Mouse (Mus musculus) MEL (cell line): ENCODE measurements around the gene Tnfrsf1b. TPM values are rescaled to one million over a fixed set of nuclear protein-coding genes. Genes with fewer than 3 reads are reported as not detected.

ENCODE experiments used
- DNase-seq: peaks from one replicate; pipeline ENCODE4 v3.0.0; 2011; ENCODE audit warnings: low read depth, low spot score
- H3K27ac ChIP-seq: 2 replicates; pipeline ENCODE4 v1.5.1; 2012; ENCODE audit warnings: low read depth, mild to moderate bottlenecking, control low read depth, low read length, moderate library complexity; ENCODE audit not compliant: control insufficient read depth
- H3K27me3 ChIP-seq, 2 experiments: fragments of 150-350 bp in 1 of 2; sonication (generic) in 1 of 2; 2 replicates each; pipeline ENCODE4 v1.6.1; 2012; ENCODE audit warnings: low read length in 2 of 2, mild to moderate bottlenecking in 2 of 2, improper control_type of control experiment in 1 of 2, moderate library complexity in 1 of 2; ENCODE audit not compliant: insufficient read depth in 2 of 2, control insufficient read depth in 1 of 2
- H3K36me3 ChIP-seq, 2 experiments: 2 replicates each; pipeline ENCODE4 v1.6.1; 2012 to 2014; ENCODE audit warnings: low read length in 2 of 2, improper control_type of control experiment in 1 of 2, inconsistent platforms in 1 of 2, mild to moderate bottlenecking in 1 of 2; ENCODE audit not compliant: insufficient read depth in 2 of 2, control insufficient read depth in 1 of 2
- H3K4me1 ChIP-seq, 2 experiments: fragments of 150-350 bp in 1 of 2; sonication (generic) in 1 of 2; 2 replicates each; pipeline ENCODE4 v1.6.1; 2012; ENCODE audit warnings: low read length in 2 of 2, improper control_type of control experiment in 1 of 2, mild to moderate bottlenecking in 1 of 2; ENCODE audit not compliant: insufficient read depth in 2 of 2, control insufficient read depth in 1 of 2
- H3K4me3 ChIP-seq, 2 experiments: fragments of 150-350 bp in 1 of 2; sonication (generic) in 1 of 2; 2 replicates each; pipeline ENCODE4 v1.5.1; 2012; ENCODE audit warnings: low read depth in 2 of 2, low read length in 2 of 2, mild to moderate bottlenecking in 2 of 2, moderate library complexity in 2 of 2, control low read depth in 1 of 2, improper control_type of control experiment in 1 of 2; ENCODE audit not compliant: control insufficient read depth in 1 of 2, insufficient read depth in 1 of 2
- H3K79me2 ChIP-seq: 2 replicates; pipeline ENCODE4 v1.6.1; 2012; ENCODE audit warnings: mild to moderate bottlenecking, low read length, moderate library complexity; ENCODE audit not compliant: control insufficient read depth, poor library complexity, insufficient read depth
- H3K9ac ChIP-seq: 2 replicates; pipeline ENCODE4 v1.6.1; 2012; ENCODE audit warnings: low read depth, mild to moderate bottlenecking, control low read depth, low read length, moderate library complexity; ENCODE audit not compliant: control insufficient read depth, poor library complexity, severe bottlenecking
- H3K9me3 ChIP-seq: fragments of 150-350 bp; sonication (generic); replicated peaks from 2 replicates; pipeline ENCODE4 v1.6.1; 2012; ENCODE audit warnings: mild to moderate bottlenecking, low read length, improper control_type of control experiment, moderate library complexity; ENCODE audit not compliant: insufficient read depth
- CHD2 ChIP-seq: IDR thresholded peaks from 2 replicates; pipeline ENCODE4 v1.6.1; 2011; ENCODE audit warnings: low read length, improper control_type of control experiment
- CTCF ChIP-seq, 3 experiments: IDR thresholded peaks in 2 of 3; conservative IDR thresholded peaks in 1 of 3; 2 replicates each; pipeline ENCODE4 v1.5.1; 2011 to 2012; ENCODE audit warnings: low read length in 3 of 3, low read depth in 2 of 3, mild to moderate bottlenecking in 2 of 3, improper control_type of control experiment in 1 of 3, inconsistent platforms in 1 of 3, mixed read lengths in 1 of 3, moderate library complexity in 1 of 3; ENCODE audit not compliant: control insufficient read depth in 1 of 3, insufficient read depth in 1 of 3, poor library complexity in 1 of 3, severe bottlenecking in 1 of 3
- E2F4 ChIP-seq: IDR thresholded peaks from 2 replicates; pipeline ENCODE4 v1.6.1; 2011; ENCODE audit warnings: low read depth, low read length, improper control_type of control experiment, borderline replicate concordance
- EP300 ChIP-seq, 2 experiments: IDR thresholded peaks; 2 replicates each; pipeline ENCODE4 v1.6.1; 2011; ENCODE audit warnings: improper control_type of control experiment in 2 of 2, low read length in 2 of 2, low read depth in 1 of 2, mild to moderate bottlenecking in 1 of 2
- ETS1 ChIP-seq: IDR thresholded peaks from 2 replicates; pipeline ENCODE4 v1.6.1; 2012; ENCODE audit warnings: low read depth, mild to moderate bottlenecking, inconsistent platforms, low read length, improper control_type of control experiment, moderate library complexity
- GABPA ChIP-seq: IDR thresholded peaks from 2 replicates; pipeline ENCODE4 v1.6.1; 2012; ENCODE audit warnings: low read depth, mild to moderate bottlenecking, inconsistent platforms, low read length, improper control_type of control experiment, moderate library complexity
- GATA1 ChIP-seq: IDR thresholded peaks from 2 replicates; pipeline ENCODE4 v1.6.1; 2011; ENCODE audit warnings: low read depth, low read length, improper control_type of control experiment
- MAX ChIP-seq: IDR thresholded peaks from 2 replicates; pipeline ENCODE4 v1.6.1; 2011; ENCODE audit warnings: low read length, improper control_type of control experiment
- MEF2A ChIP-seq: IDR thresholded peaks from 2 replicates; pipeline ENCODE4 v1.6.1; 2014; ENCODE audit warnings: low read depth, mild to moderate bottlenecking, inconsistent platforms, low read length, improper control_type of control experiment; ENCODE audit not compliant: poor library complexity, insufficient replicate concordance, severe bottlenecking; ENCODE audit errors: extremely low read depth
- MYC ChIP-seq: IDR thresholded peaks from 2 replicates; pipeline ENCODE4 v1.6.1; 2011; ENCODE audit warnings: low read depth, mild to moderate bottlenecking, low read length, improper control_type of control experiment, moderate library complexity
- NELFE ChIP-seq: IDR thresholded peaks from 2 replicates; pipeline ENCODE4 v1.6.1; 2011; ENCODE audit warnings: low read depth, low read length, improper control_type of control experiment
- POLR2AphosphoS2 ChIP-seq: IDR thresholded peaks from 2 replicates; pipeline ENCODE4 v1.6.1; 2011; ENCODE audit warnings: low read length, improper control_type of control experiment
- RAD21 ChIP-seq: IDR thresholded peaks from 2 replicates; pipeline ENCODE4 v1.6.1; 2011; ENCODE audit warnings: mild to moderate bottlenecking, low read depth, low read length, improper control_type of control experiment
- SIN3A ChIP-seq: IDR thresholded peaks from 2 replicates; pipeline ENCODE4 v1.6.1; 2012; ENCODE audit warnings: low read length, improper control_type of control experiment, inconsistent platforms
- UBTF ChIP-seq: IDR thresholded peaks from 2 replicates; pipeline ENCODE4 v1.6.1; 2012; ENCODE audit warnings: low read depth, mild to moderate bottlenecking, inconsistent platforms, low read length, improper control_type of control experiment, moderate library complexity, borderline replicate concordance; ENCODE audit not compliant: insufficient read depth
- USF2 ChIP-seq, 2 experiments: IDR thresholded peaks; 2 replicates each; pipeline ENCODE4 v1.6.1; 2011 to 2012; ENCODE audit warnings: improper control_type of control experiment in 2 of 2, low read length in 2 of 2, borderline replicate concordance in 1 of 2, inconsistent platforms in 1 of 2, low read depth in 1 of 2, mild to moderate bottlenecking in 1 of 2; ENCODE audit not compliant: insufficient read depth in 1 of 2
- ZC3H11A ChIP-seq: IDR thresholded peaks from 2 replicates; pipeline ENCODE4 v1.6.1; 2012; ENCODE audit warnings: low read depth, mild to moderate bottlenecking, inconsistent platforms, low read length, improper control_type of control experiment
- ZKSCAN1 ChIP-seq: IDR thresholded peaks from 2 replicates; pipeline ENCODE4 v1.6.1; 2012; ENCODE audit warnings: low read depth, mild to moderate bottlenecking, inconsistent platforms, low read length, improper control_type of control experiment, moderate library complexity
- ZMIZ1 ChIP-seq: IDR thresholded peaks from 2 replicates; pipeline ENCODE4 v1.6.1; 2012; ENCODE audit warnings: low read depth, mild to moderate bottlenecking, inconsistent platforms, low read length, improper control_type of control experiment, moderate library complexity
- polyA plus RNA-seq, 2 experiments: library from polyadenylated mRNA; stranded (reverse) in 1 of 2; unstranded in 1 of 2; fragments of >175 nt in 1 of 2; fragments of >200 nt in 1 of 2; gene quantifications; 2 replicates each; pipeline versions ENCODE4 v1.2.1 to v1.2.4; 2012; ENCODE audit warnings: low replicate concordance in 2 of 2, low read depth in 1 of 2; ENCODE audit not compliant: insufficient read length in 2 of 2, insufficient read depth in 1 of 2, missing spikeins in 1 of 2
- total RNA-seq: library from RNA; depleted of rRNA; stranded (reverse); fragments of 300-350 nt; gene quantifications from 2 replicates; pipeline ENCODE4 v1.2.3, GENCODE M21; 2012

The Tnfrsf1b gene
- total and polyA plus RNA-seq, 3 experiments = 0.58 to 1.2 TPM; not detected in 1

DNA sequence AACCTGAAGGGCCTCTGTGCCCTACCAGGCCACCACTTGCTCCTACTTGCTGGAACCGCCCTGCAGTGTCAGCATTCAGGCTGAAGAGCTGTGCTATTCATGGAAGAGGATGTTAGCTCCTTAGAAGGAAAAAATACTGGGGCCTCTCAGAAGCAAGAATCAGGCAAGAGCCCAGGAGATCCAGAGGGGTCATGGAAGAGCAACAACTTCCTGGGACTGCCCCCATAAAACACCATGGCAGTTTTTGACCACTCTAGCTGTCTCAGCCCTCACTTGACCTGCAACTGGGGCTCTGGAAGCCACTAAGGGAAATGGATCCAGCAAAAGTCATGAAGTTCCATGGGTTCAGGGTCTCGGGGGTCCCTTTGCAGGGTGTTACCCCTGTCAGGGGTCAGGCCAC lies 31.3 kb downstream of the Tnfrsf1b start:
- no peak for DNase-seq
- Histone ChIP-seq H3K36me3 (no peaks in the 10 kb centered on the region; a peak in 1 of 4 replicates), H3K9ac (no peak overlapping the region), H3K27me3 (no peaks in the 10 kb centered on the region), H3K4me1 (no peaks in the 10 kb centered on the region), H3K27ac (no peak overlapping the region), H3K4me3 (no peak overlapping the region), H3K9me3 (no peaks in the 10 kb centered on the region), H3K79me2 (no peaks in the 10 kb centered on the region)
- no peak for TF ChIP-seq ZC3H11A
- no peak for TF ChIP-seq EP300 (IDR thresholded peaks at IDR 0.05; ENCODE audit: low read depth in 1 of 2, low read length in 2 of 2)
- no peak for TF ChIP-seq ZMIZ1
- no peak for TF ChIP-seq ETS1
- no peak for TF ChIP-seq RAD21
- TF ChIP-seq GATA1 = no peak
- no peak for TF ChIP-seq MYC
- TF ChIP-seq SIN3A = no peak
- TF ChIP-seq POLR2AphosphoS2 = no peak
- TF ChIP-seq GABPA = no peak
- no peak for TF ChIP-seq MAX
- no peak for TF ChIP-seq UBTF

DNA sequence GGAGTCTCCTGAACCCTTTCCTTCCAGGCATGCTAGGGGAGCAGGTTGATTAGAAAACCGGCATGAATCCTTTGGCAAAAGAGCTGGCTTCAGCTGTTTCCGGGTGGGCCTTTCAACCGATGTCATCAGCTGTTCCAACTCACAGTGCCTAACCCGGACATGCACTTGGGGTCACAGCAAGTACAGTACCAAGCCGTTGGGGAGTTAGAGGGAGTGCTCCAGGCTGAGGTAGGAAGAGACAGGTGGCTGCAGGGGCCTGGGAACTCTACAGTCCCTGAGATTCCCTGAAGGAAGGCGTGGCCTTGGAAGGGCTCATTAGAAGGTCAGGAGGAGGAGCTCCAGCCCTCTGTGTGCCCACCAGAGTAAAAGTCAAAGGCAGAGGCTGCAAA lies 31.9 kb downstream of the Tnfrsf1b start:
- Histone ChIP-seq H3K4me1 (no peaks in the 10 kb centered on the region), H3K27me3 (no peaks in the 10 kb centered on the region), H3K36me3 (no peaks in the 10 kb centered on the region; a peak in 1 of 4 replicates), H3K9me3 (no peaks in the 10 kb centered on the region), H3K27ac (no peak overlapping the region), H3K79me2 (no peaks in the 10 kb centered on the region), H3K4me3 (no peak overlapping the region), H3K9ac (no peak overlapping the region)
- TF ChIP-seq ZKSCAN1 (no peak), SIN3A (no peak), UBTF (no peak), MYC (no peak), USF2 (IDR thresholded peaks at IDR 0.05; ENCODE audit: borderline replicate concordance in 1 of 2, insufficient read depth in 1 of 2, low read depth in 1 of 2, low read length in 2 of 2) (no peak), MEF2A (no peak), RAD21 (no peak), CTCF (IDR thresholded peaks at IDR 0.05 in 2 of 3, conservative IDR thresholded peaks at IDR 0.05 in 1 of 3; ENCODE audit: control insufficient read depth in 1 of 3, insufficient read depth in 1 of 3, low read depth in 2 of 3, low read length in 3 of 3, poor library complexity in 1 of 3, severe bottlenecking in 1 of 3) (no peak), NELFE (no peak), POLR2AphosphoS2 (no peak), E2F4 (no peak), CHD2 (no peak)
- DNase-seq = no peak
